8 mouse cellular contexts compared by ENCODE assay signal in the genomic region with DNA sequence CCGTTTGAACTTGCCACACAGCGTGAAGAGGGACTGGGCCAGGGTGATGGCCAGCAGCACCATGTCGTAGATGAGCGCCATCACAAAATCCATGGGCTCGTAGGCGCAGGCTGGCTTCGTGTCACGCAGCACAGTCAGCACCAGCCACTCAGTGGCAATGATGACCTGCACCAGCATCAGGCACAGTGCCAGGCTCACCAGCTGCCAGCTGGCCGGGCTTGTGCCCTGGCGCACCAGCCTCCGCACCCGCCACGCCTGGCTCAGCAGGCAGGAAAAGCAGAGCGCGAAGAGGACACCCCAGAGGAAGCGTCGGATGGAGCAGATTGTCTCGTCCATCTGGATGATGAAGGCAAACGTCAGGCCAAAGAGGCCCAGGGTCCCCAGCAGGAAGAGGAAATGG. TPM values are rescaled to one million over a fixed set of nuclear protein-coding genes. Genes with fewer than 3 reads are reported as not detected.
DNase-seq lines count a peak whose midpoint lies in the region; ATAC-seq and TF ChIP-seq lines count a peak whose summit lies in the region.

No protein-coding gene starts in this region.

- no peak for ATAC-seq in kidney, embryonic 14.5 days (ENCODE audit: low FRiP score, low TSS enrichment)

- H3K9me3 ChIP-seq in kidney, embryonic 14.5 days (ENCODE audit: control insufficient read depth, low read length), result no peaks in the 10 kb centered on the region

- no peak overlapping the region for H3K4me3 ChIP-seq in kidney, embryonic 14.5 days (ENCODE audit: low read length)
- no peak overlapping the region for H3K4me3 ChIP-seq in gastrocnemius, adult 2 months

- 91% methylated on average over 19 of the region's 19 CpGs for WGBS in kidney, embryonic 14.5 days

- DNase-seq in kidney, adult 11 months, result peak; percentile 56
- peak; percentile 92 to 93 for DNase-seq in adrenal gland, postnatal 36 days
- peak; percentile 93 for DNase-seq in gastrocnemius, adult 2 months
- DNase-seq in layer of hippocampus, adult 9-11 months, result peak; percentile 90
- DNase-seq in right cerebral cortex, postnatal 4 days, result peak; percentile 69
- no peak for DNase-seq in natural killer cell, adult 2 months (ENCODE audit: low spot score in 2 of 2)
- no peak for DNase-seq in c-Kit-positive CD71-positive TER-119-positive erythroid progenitor cells, embryonic 14.5 days (ENCODE audit: low spot score)

- intact Hi-C loops in gastrocnemius, adult 2 months (cut with DNase I), result loop anchor here (5.0 kb wide), 1 partner anchor 57 kb away; no protein-coding TSS in a partner anchor

- no peaks in the 10 kb centered on the region for H3K27me3 ChIP-seq in kidney, embryonic 14.5 days (ENCODE audit: control insufficient read depth, insufficient read depth, low read length)

- TF ChIP-seq CTCF in gastrocnemius, adult 2 months (IDR thresholded peaks at IDR 0.05), result no peak

- H3K27ac ChIP-seq in kidney, embryonic 14.5 days (ENCODE audit: low read depth, low read length), result no peak overlapping the region
- H3K27ac ChIP-seq in gastrocnemius, adult 2 months, result peak overlapping the region; percentile 24; the same call in 1 of the 2 replicates

- peaks cover 18% of the 10 kb centered on the region; the same call in 1 of the 2 replicates for H3K36me3 ChIP-seq in kidney, embryonic 14.5 days (ENCODE audit: control insufficient read depth, insufficient read depth, low read length)

- H3K4me2 ChIP-seq in kidney, embryonic 14.5 days (replicated peaks; ENCODE audit: low read depth, low read length), result no peak overlapping the region

- H3K9ac ChIP-seq in kidney, embryonic 14.5 days (ENCODE audit: low read depth, low read length), result no peak overlapping the region

- H3K4me1 ChIP-seq in kidney, embryonic 14.5 days (ENCODE audit: control insufficient read depth, insufficient read depth, low read length), result no peaks in the 10 kb centered on the region

RNA-seq across cellular contexts. Expression of a gene that starts 11.1 kb away (rescaled TPM):
- polyA plus RNA-seq in kidney, embryonic 14.5 days (2014; fragmentation: Nextera tagmentation; extraction: Ambion mirVana), result 6.4 and 8.0 TPM in 2 replicates
- 100 to 1,000 TPM; 111 to 184 TPM for total RNA-seq in adrenal gland, postnatal 36 days (2021)
- 10 to 100 TPM; 10.5 to 14.0 TPM for total RNA-seq in gastrocnemius, adult 2 months (2021)

Comparison
In these comparisons a context has a peak if more than half of its experiments do, and no peak if none do; other contexts are left out.
1. DNase-seq: peak in kidney, adult 11 months (single experiment), adrenal gland, postnatal 36 days (2 of 2), gastrocnemius, adult 2 months (single experiment), layer of hippocampus, adult 9-11 months (single experiment) and right cerebral cortex, postnatal 4 days (single experiment); none in natural killer cell, adult 2 months (0 of 2) and c-Kit-positive CD71-positive TER-119-positive erythroid progenitor cells, embryonic 14.5 days (single experiment).
2. RNA of a gene that starts 11.1 kb away (total RNA-seq): 111 to 184 TPM in adrenal gland, postnatal 36 days; 10.5 to 14.0 TPM in gastrocnemius, adult 2 months; every median in the first group is over 4 times any median in the second.